Mouse (Mus musculus) layer of hippocampus, postnatal 25 days (tissue): ENCODE data around the gene Actr2. TPM values are rescaled to one million over a fixed set of nuclear protein-coding genes. Genes with fewer than 3 reads are reported as not detected.
"Not testable (repeated sequence)": the region's sequence is repeated elsewhere in the genome, so short reads cannot be mapped to it uniquely, and the experiment has no call there.

Experiments used
- DNase-seq, 2 experiments: peaks; one replicate each; pipeline ENCODE4 v3.0.0; 2022; ENCODE audit warnings: mixed read lengths in 2 of 2, low spot score in 1 of 2; ENCODE audit errors: extremely low spot score in 1 of 2
- total RNA-seq, 2 experiments: library from RNA; stranded (reverse); gene quantifications; 2 replicates each; pipeline ENCODE4 v1.2.3; 2021

The Actr2 gene
- total RNA-seq, 2 experiments from 2014 or later: 351 to 355 TPM

DNA sequence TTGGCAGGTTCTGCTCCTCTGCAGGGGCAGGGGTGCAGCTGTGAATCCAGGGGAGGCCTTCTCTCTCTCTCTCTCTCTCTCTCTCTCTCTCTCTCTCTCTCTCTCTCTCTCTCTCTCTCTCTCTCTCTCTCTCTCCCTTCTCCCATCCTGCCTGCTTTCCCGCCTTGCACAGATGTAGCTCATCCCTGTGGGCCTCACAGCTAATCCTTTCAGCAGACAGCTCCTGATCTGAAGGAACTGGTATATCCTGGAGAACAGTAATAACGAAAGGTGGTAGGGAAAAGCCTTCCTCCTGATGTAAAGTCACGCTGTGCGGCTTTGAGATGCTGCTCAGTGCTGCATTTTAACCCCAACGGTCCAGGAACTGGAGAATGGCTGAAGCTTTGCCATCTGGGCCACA, 58.1 kb downstream of the Actr2 start:
- no peak for DNase-seq

- no peak for DNase-seq
Measured at GRCm38 (mm10) chr11:20053951-20054350, 58.8 kb downstream of the Actr2 start.

- DNase-seq: no peak
Measured at GRCm38 (mm10) chr11:20052814-20053536, 59.7 kb downstream of the Actr2 start.

GRCm38 (mm10) chr11:20045586-20045985, 67.1 kb downstream of the Actr2 start:
- no peak for DNase-seq

DNA sequence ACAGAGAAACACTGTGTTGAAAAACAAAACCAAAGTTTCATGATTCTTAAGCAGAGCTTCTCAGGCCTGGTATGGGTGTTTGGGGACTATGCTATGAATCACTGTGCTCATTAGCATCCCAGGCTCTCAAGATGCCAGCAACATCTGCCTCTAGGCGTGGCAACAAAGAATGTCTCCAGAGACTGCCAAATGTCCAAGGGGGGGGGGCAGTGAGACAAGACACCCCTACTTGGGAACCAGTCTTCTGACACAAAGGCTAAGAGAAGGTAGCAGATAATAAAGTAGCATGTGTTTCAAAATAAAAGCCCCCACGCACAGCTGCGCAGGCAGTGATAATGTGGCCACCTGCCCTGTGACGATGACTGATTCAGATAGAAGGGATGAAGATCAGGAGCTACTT, 69.5 kb downstream of the Actr2 start:
- DNase-seq: no peak

- no peak for DNase-seq
Measured at GRCm38 (mm10) chr11:20042106-20042505, 70.6 kb downstream of the Actr2 start.

DNA sequence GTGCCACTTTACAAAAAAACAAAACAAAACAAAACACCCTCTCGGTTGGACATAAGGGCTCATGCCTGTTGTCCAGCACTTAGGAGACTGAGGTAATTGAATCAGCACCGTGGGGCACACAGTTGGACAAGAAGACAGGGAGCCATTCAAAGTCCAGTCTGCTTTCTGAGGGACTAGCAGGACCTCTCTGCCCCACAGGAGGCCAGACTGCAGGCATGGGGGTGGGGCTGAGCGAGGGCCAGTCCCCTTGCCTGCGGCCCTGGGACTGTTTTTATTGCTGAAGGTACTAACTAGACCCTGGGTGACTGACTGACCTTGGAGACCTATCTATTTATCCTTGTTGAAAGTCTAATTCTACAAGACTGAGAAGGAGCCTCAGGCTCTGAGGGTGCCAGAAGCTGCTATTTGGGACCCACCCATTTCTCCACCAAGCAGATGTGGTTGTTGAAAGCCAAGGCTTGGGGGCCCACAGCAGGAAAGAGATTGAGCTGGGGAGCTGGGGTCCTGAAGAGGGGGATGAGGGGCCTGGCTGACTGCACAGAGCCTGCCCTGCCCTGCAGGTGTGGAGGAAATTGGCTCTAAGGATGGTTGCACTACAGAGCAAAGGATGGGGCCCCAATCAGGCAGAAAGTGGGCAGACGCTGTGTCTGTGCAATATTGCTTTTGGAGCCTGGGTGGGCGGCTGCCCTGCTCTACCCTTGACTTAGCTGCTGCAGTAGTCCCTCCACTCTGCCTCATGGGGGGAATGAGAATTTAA, 71.4 kb downstream of the Actr2 start:
- no peak for DNase-seq

- no peak for DNase-seq
Measured at GRCm38 (mm10) chr11:20038723-20039122, 74.0 kb downstream of the Actr2 start.

- DNase-seq: no peak
Measured at GRCm38 (mm10) chr11:20037739-20038138, 75.0 kb downstream of the Actr2 start.

GRCm38 (mm10) chr11:20035972-20036371, 76.7 kb downstream of the Actr2 start:
- DNase-seq: no peak

- no peak for DNase-seq
Measured at GRCm38 (mm10) chr11:20035343-20035928, 77.3 kb downstream of the Actr2 start.

DNA sequence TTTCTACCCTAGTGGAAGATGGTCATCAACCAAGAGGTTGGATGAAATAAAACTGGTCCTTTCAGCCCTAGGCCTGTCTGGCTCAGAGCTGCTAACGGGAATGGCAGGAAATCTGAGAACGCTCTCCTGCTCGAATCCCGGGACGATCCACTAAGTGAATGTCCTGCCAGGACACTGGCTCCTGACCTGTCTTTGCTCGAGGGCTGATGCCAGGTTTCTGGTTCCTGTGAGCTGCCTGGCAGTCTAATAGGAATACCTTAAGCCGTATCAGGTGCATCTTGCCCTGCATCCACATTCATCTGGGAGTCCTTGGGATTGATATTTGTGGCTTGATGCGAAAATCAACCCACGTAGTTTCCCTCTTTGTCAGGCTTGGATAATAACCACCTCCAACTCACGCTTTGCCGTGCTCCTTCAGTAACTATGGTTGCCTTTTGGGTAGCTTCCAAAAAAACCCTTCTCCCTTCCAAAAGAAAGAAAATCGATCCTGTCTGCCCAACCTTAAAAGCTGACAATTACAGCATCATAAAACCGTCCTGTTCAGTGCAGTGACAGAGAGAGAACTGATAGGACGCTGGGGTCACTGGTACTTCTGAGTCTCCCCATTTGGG, 78.3 kb downstream of the Actr2 start:
- no peak for DNase-seq

DNA sequence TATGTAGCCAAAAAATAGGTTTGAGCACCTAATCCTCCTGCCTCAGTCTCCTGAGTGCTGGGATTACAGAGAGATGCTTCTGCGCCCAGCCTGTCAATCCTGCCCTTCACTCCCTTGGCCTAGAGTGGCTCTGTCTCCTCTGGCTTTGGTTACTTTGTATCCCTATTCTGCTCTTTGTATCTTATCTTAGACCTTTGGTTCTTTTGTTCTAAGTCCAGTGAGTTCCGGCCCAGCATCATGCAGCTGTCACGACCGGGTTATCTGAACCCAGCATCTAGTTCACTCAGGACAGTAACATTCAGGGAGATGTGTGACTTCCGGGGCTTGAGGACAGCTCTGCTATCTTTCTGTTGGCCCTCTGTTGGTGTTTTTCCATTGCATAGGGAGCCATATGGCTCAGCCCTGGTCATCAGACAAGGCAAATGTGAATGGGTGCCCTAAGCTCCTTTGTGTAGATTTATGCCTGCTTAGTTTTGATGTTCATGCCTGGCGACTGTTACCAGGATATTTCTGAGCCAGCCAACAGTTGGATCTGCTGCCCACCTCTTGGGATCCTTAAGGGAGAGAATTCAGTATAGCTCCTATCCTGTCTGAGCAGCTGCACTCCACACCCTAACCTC, 79.1 kb downstream of the Actr2 start:
- no peak for DNase-seq

DNA sequence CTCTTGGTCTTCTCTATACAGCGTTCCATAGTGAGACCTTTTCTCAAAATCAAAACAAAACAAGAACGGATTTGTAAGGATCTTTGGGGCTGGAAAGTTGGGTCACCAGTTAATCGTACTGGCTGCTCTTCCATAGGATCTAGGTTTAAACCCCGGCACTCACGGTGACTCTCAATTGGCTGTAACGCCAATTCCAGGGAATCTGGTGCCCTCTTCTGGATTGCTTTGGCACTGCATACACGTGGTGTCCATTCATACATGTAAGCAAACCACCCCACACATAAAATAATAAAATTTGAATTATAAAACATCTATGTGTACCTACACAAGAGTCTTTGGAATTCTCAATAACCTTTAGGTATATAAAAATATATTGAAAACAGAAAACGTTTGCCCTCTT, 81.2 kb downstream of the Actr2 start:
- DNase-seq: peak in 1 of 2 experiments; percentile 47

GRCm38 (mm10) chr11:20030973-20031372, 81.7 kb downstream of the Actr2 start:
- not testable (repeated sequence) for DNase-seq

DNA sequence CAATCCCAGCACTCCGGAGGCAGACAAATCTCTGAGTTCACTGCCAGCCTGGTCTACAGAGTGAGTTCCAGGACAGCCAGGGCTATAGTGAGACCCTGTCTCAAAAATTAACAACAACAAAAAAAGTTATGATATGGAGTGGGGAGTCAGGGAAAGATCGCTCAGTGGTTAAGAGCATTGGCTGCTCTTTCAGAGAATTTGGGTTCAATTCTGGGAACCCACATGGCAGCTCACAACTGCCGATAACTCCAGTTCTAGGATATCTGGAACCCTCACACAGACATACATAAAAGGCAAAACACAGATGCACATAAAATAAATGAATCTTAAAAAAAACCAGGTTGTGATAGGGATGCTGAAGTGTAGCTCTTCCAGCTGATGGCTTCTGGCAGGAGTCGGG, 83.7 kb downstream of the Actr2 start:
- DNase-seq: no peak

DNA sequence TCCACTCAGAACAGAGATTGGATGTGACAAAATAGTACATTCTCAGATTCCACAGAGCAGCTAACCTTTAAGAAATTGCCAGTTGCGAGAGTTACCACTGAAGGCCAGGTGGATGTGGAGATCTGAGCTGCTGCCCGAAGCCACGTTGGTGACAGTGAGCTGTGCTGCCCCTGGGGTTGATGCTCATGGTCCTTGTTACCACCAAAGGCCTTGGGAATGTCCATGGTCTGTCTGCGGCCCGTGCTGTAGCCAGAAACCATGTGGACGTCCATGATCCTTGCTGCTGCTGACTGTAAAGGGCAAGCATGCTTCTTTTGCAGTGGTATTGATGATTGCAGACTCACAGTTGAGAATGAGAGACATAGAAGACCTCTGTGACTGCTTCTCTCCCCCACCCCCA, 84.3 kb downstream of the Actr2 start:
- DNase-seq: no peak

GRCm38 (mm10) chr11:20027719-20028118, 85.0 kb downstream of the Actr2 start:
- DNase-seq: no peak

DNA sequence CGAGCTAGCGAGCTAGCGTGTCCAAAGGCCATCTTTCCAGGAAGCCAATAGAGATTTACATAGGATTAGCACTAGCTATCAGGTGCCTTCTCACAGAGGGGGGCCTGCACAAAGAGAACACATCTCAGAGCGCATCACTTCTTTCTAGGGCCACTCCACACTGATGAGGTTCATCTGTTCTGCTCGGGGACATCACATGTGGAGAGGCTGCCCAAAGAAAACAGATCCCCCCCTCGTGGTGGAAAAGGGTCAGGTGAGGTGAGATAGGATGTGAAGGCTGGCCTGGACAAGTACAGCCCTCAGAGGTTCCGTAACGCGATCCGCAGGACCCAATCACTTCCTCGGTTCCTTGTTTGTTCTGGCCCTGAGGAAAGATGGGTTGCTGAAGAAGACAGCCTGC, 86.8 kb downstream of the Actr2 start:
- no peak for DNase-seq

GRCm38 (mm10) chr11:20022911-20023482, 89.7 kb downstream of the Actr2 start:
- no peak for DNase-seq
